Mouse (Mus musculus): ENCODE measurements around the gene Oas2. TPM values are rescaled to one million over a fixed set of nuclear protein-coding genes. Genes with fewer than 3 reads are reported as not detected.
A peak's percentile ranks its signal among the peaks of the same experiment; 100 is the strongest.

The Oas2 gene
- polyA plus RNA-seq, 2 experiments = 0.23 to 1.1 TPM

DNA sequence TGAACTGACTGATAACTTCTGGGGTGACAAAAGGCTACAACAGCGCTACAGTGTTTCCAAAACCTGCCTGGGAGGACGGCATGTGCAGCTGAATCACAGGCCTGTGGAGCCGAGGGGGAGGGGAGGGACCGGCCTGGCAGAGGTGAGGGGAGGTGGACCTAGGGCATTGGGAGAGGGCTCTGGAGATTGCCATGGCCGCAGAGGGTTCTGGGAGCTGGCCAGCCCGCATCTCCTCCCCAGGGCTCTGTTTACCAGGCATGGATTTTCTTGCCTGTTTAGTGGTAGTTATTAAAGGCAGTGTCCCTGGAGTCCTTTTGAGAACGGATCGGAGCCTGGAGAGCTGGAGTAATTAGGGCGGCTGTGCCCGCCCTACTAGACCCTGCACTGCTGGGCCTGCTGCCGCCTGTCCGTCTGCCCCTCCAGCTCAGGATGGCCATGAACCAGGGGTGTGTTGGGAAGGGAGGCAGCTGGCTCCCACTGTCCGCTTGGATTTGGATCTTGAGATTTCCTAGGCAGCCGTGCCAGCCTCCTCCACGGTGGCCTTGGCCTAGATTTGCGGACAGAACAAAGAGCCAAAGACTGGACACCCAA lies 50.8 kb downstream of the Oas2 start:
- Histone ChIP-seq H3K9ac (ENCODE audit: low read depth, low read length, severe bottlenecking) (no peak overlapping the region), H3K9me3 (ENCODE audit: control insufficient read depth, low read length) (no peaks in the 10 kb centered on the region), H3K4me3 (replicated peaks; ENCODE audit: low read length) (no peak overlapping the region), H3K4me1 (ENCODE audit: control insufficient read depth, insufficient read depth, low read length) (peaks cover 7% of the 10 kb centered on the region; the same call in 1 of the 2 replicates), H3K27ac (replicated peaks; ENCODE audit: low read depth, low read length) (no peak overlapping the region), H3K36me3 (ENCODE audit: control insufficient read depth, insufficient read depth, low read length) (peaks cover 6% of the 10 kb centered on the region; the same call in 1 of the 2 replicates), H3K27me3 (ENCODE audit: control insufficient read depth, insufficient read depth, low read length) (peaks cover 37% of the 10 kb centered on the region), H3K4me2 (replicated peaks; ENCODE audit: low read depth, low read length, severe bottlenecking) (no peak overlapping the region)
- TF ChIP-seq POLR2A (IDR thresholded peaks at IDR 0.05; ENCODE audit: borderline replicate concordance, extremely low read depth, insufficient read depth, insufficient read length) = no peak
- WGBS = 27% methylated on average over 16 of the region's 16 CpGs
- no peak for ATAC-seq (ENCODE audit: low FRiP score, low read depth)
- DNase-seq (ENCODE audit: low spot score) = no peak

- ATAC-seq (ENCODE audit: low FRiP score, low read depth) (no peak), DNase-seq (ENCODE audit: low spot score) (no peak)
- no peak overlapping the region for H3K4me3 ChIP-seq (replicated peaks; ENCODE audit: low read length)
- H3K27ac ChIP-seq (replicated peaks; ENCODE audit: low read depth, low read length) = no peak overlapping the region
- peaks cover 7% of the 10 kb centered on the region; the same call in 1 of the 2 replicates for H3K36me3 ChIP-seq (ENCODE audit: control insufficient read depth, insufficient read depth, low read length)
- no peaks in the 10 kb centered on the region for H3K9me3 ChIP-seq (ENCODE audit: control insufficient read depth, low read length)
- H3K4me1 ChIP-seq (ENCODE audit: control insufficient read depth, insufficient read depth, low read length) = peaks cover 7% of the 10 kb centered on the region; the same call in 1 of the 2 replicates
- H3K4me2 ChIP-seq (replicated peaks; ENCODE audit: low read depth, low read length, severe bottlenecking) = no peak overlapping the region
- no peak for TF ChIP-seq POLR2A (IDR thresholded peaks at IDR 0.05; ENCODE audit: borderline replicate concordance, extremely low read depth, insufficient read depth, insufficient read length)
- peaks cover 44% of the 10 kb centered on the region for H3K27me3 ChIP-seq (ENCODE audit: control insufficient read depth, insufficient read depth, low read length)
- H3K9ac ChIP-seq (ENCODE audit: low read depth, low read length, severe bottlenecking) = no peak overlapping the region
- 63% methylated on average over 3 of the region's 3 CpGs for WGBS
Observed at GRCm38 (mm10) chr5:120698181-120698580, 51.5 kb downstream of the Oas2 start.

DNA sequence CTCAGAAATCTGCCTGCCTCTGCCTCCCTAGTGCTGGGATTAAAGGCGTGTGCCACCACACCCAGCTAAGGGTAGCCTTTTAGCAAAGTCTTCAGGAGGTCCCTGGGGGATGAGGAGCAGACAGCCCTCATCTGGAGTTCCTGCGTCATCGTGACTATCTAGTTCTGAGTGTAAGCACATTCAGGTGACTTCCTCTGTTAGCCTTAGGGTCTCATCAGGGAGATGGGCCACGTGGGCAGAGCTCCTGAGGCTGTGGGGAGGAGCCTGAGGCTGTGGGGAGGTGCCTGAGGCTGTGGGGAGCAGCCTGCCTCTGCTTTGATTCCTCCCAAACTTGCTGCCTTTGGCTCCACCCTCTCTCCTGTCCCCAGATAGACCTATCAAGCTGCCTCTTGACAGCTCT lies 52.8 kb downstream of the Oas2 start:
- TF ChIP-seq POLR2A (IDR thresholded peaks at IDR 0.05; ENCODE audit: borderline replicate concordance, extremely low read depth, insufficient read depth, insufficient read length) = no peak
- Histone ChIP-seq H3K4me2 (replicated peaks; ENCODE audit: low read depth, low read length, severe bottlenecking) (no peak overlapping the region), H3K4me1 (ENCODE audit: control insufficient read depth, insufficient read depth, low read length) (peaks cover 7% of the 10 kb centered on the region; the same call in 1 of the 2 replicates), H3K9me3 (ENCODE audit: control insufficient read depth, low read length) (no peaks in the 10 kb centered on the region), H3K36me3 (ENCODE audit: control insufficient read depth, insufficient read depth, low read length) (peaks cover 7% of the 10 kb centered on the region; the same call in 1 of the 2 replicates), H3K4me3 (replicated peaks; ENCODE audit: low read length) (no peak overlapping the region), H3K27me3 (ENCODE audit: control insufficient read depth, insufficient read depth, low read length) (peaks cover 49% of the 10 kb centered on the region), H3K9ac (ENCODE audit: low read depth, low read length, severe bottlenecking) (no peak overlapping the region), H3K27ac (replicated peaks; ENCODE audit: low read depth, low read length) (no peak overlapping the region)
- 68% methylated on average over 4 of the region's 4 CpGs for WGBS
- DNase-seq (ENCODE audit: low spot score) (no peak), ATAC-seq (ENCODE audit: low FRiP score, low read depth) (no peak)

DNA sequence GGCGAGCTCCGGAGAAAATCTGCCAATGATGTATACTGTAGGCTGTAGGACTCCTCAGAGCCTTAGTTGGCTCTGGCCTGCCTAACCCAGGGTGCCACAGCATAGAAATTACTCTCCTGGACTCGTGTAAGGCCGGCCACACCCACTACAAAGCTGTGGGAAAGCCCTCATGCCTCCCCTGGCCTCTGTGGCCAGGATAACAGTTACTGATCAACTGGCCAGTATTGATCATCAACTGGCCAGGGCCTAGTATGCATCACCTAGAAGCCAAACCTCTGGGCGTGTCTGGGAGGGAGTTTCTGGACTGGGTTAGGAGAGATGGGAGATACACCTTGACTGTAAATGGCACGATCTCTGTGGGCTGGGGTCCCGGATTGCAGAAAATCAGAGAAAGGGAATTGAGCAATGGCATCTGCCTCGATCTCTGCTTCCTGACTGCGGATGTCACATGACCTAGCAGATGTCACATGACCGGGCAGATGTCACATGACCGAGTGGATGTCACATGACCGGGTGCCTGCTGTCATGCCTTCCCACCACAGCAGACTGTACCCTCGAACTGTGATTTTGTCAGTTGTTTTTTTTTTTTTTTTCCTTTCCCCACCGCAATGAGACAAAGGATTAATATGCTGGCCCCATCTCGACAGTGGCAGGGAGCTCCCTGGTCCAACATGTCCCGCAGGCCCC lies 53.5 kb downstream of the Oas2 start:
- Histone ChIP-seq H3K9me3 (ENCODE audit: control insufficient read depth, low read length) (no peaks in the 10 kb centered on the region), H3K36me3 (ENCODE audit: control insufficient read depth, insufficient read depth, low read length) (peaks cover 7% of the 10 kb centered on the region; the same call in 1 of the 2 replicates), H3K4me1 (ENCODE audit: control insufficient read depth, insufficient read depth, low read length) (peaks cover 7% of the 10 kb centered on the region; the same call in 1 of the 2 replicates), H3K27me3 (ENCODE audit: control insufficient read depth, insufficient read depth, low read length) (peaks cover 49% of the 10 kb centered on the region), H3K4me2 (replicated peaks; ENCODE audit: low read depth, low read length, severe bottlenecking) (no peak overlapping the region), H3K9ac (ENCODE audit: low read depth, low read length, severe bottlenecking) (no peak overlapping the region), H3K4me3 (replicated peaks; ENCODE audit: low read length) (no peak overlapping the region), H3K27ac (replicated peaks; ENCODE audit: low read depth, low read length) (no peak overlapping the region)
- DNase-seq (ENCODE audit: low spot score) (no peak), ATAC-seq (ENCODE audit: low FRiP score, low read depth) (no peak)
- 77% methylated on average over 16 of the region's 16 CpGs for WGBS
- no peak for TF ChIP-seq POLR2A (IDR thresholded peaks at IDR 0.05; ENCODE audit: borderline replicate concordance, extremely low read depth, insufficient read depth, insufficient read length)

GRCm38 (mm10) chr5:120694695-120695074 lies 55.0 kb downstream of the Oas2 start:
- no peak for TF ChIP-seq POLR2A (IDR thresholded peaks at IDR 0.05; ENCODE audit: borderline replicate concordance, extremely low read depth, insufficient read depth, insufficient read length)
- no peak overlapping the region for H3K9ac ChIP-seq (ENCODE audit: low read depth, low read length, severe bottlenecking)
- 5% methylated on average over 27 of the region's 41 CpGs for WGBS
- peaks cover 49% of the 10 kb centered on the region for H3K27me3 ChIP-seq (ENCODE audit: control insufficient read depth, insufficient read depth, low read length)
- H3K4me3 ChIP-seq (replicated peaks; ENCODE audit: low read length) = peak overlapping the region; percentile 21
- no peaks in the 10 kb centered on the region for H3K9me3 ChIP-seq (ENCODE audit: control insufficient read depth, low read length)
- H3K4me1 ChIP-seq (ENCODE audit: control insufficient read depth, insufficient read depth, low read length) = peaks cover 7% of the 10 kb centered on the region; the same call in 1 of the 2 replicates
- H3K4me2 ChIP-seq (replicated peaks; ENCODE audit: low read depth, low read length, severe bottlenecking) = peak overlapping the region; percentile 33
- H3K27ac ChIP-seq (replicated peaks; ENCODE audit: low read depth, low read length) = no peak overlapping the region
- ATAC-seq (ENCODE audit: low FRiP score, low read depth) (no peak), DNase-seq (ENCODE audit: low spot score) (no peak)
- peaks cover 7% of the 10 kb centered on the region; the same call in 1 of the 2 replicates for H3K36me3 ChIP-seq (ENCODE audit: control insufficient read depth, insufficient read depth, low read length)
